Mouse (Mus musculus): Measurements from ENCODE around the gene Edc4.

The Edc4 gene

GRCm38 (mm10) chr8:105880754-105881520 is at the start of gene Edc4:
TSS of gene Edc4 (plus strand) at chr8:105880881.
- peak; percentile 12; the same call in 1 of the 2 replicates for TF ChIP-seq GATA4 (IDR thresholded peaks at IDR 0.05; ENCODE audit: insufficient replicate concordance, low read length)

GRCm38 (mm10) chr8:105835318-105835717 is 45.4 kb upstream of the Edc4 start:
- no peak for TF ChIP-seq GATA4 (IDR thresholded peaks at IDR 0.05; ENCODE audit: insufficient replicate concordance, low read length)

GRCm38 (mm10) chr8:105836991-105837390 is 43.7 kb upstream of the Edc4 start:
- TF ChIP-seq GATA4 (IDR thresholded peaks at IDR 0.05; ENCODE audit: insufficient replicate concordance, low read length), result no peak

GRCm38 (mm10) chr8:105839209-105839608 is 41.5 kb upstream of the Edc4 start:
- TF ChIP-seq GATA4 (IDR thresholded peaks at IDR 0.05; ENCODE audit: insufficient replicate concordance, low read length), result no peak

- TF ChIP-seq GATA4 (IDR thresholded peaks at IDR 0.05; ENCODE audit: insufficient replicate concordance, low read length), result peak; percentile 76; the same call in 1 of the 2 replicates
Measured at GRCm38 (mm10) chr8:105846678-105847077, 34.0 kb upstream of the Edc4 start.

- TF ChIP-seq GATA4 (IDR thresholded peaks at IDR 0.05; ENCODE audit: insufficient replicate concordance, low read length), result no peak
Measured at GRCm38 (mm10) chr8:105850014-105850413, 30.7 kb upstream of the Edc4 start.

- no peak for TF ChIP-seq GATA4 (IDR thresholded peaks at IDR 0.05; ENCODE audit: insufficient replicate concordance, low read length)
Measured at GRCm38 (mm10) chr8:105850611-105851010, 30.1 kb upstream of the Edc4 start.

GRCm38 (mm10) chr8:105851651-105852143 is 29.0 kb upstream of the Edc4 start:
- TF ChIP-seq GATA4 (IDR thresholded peaks at IDR 0.05; ENCODE audit: insufficient replicate concordance, low read length), result no peak

GRCm38 (mm10) chr8:105852146-105852729 is 28.4 kb upstream of the Edc4 start:
- TF ChIP-seq GATA4 (IDR thresholded peaks at IDR 0.05; ENCODE audit: insufficient replicate concordance, low read length), result no peak

- no peak for TF ChIP-seq GATA4 (IDR thresholded peaks at IDR 0.05; ENCODE audit: insufficient replicate concordance, low read length)
Measured at GRCm38 (mm10) chr8:105853178-105853577, 27.5 kb upstream of the Edc4 start, which contains the start of gene Cenpt. TSS of gene Cenpt (minus strand) at chr8:105853278.

GRCm38 (mm10) chr8:105854303-105854702 is 26.4 kb upstream of the Edc4 start:
- no peak for TF ChIP-seq GATA4 (IDR thresholded peaks at IDR 0.05; ENCODE audit: insufficient replicate concordance, low read length)

GRCm38 (mm10) chr8:105854715-105855216 is 25.9 kb upstream of the Edc4 start, which contains the start of gene Thap11:
TSS of gene Thap11 (plus strand) at chr8:105855132.
- no peak for TF ChIP-seq GATA4 (IDR thresholded peaks at IDR 0.05; ENCODE audit: insufficient replicate concordance, low read length)

GRCm38 (mm10) chr8:105855248-105856167 is 25.2 kb upstream of the Edc4 start:
- TF ChIP-seq GATA4 (IDR thresholded peaks at IDR 0.05; ENCODE audit: insufficient replicate concordance, low read length), result no peak

GRCm38 (mm10) chr8:105856168-105856835 is 24.4 kb upstream of the Edc4 start:
- TF ChIP-seq GATA4 (IDR thresholded peaks at IDR 0.05; ENCODE audit: insufficient replicate concordance, low read length), result no peak

Measured in liver, adult (tissue).